Mouse (Mus musculus) cerebellum, adult 11-12 months (tissue): ENCODE measurements at regions not wholly inside any gene's neighbourhood (a gene's known extent, or its start where the extent isn't known, plus 50 kb on each side); places are given as distances from the start of the nearest gene placed in this dataset.
"Not testable (repeated sequence)": the region's sequence is repeated elsewhere in the genome, so short reads cannot be mapped to it uniquely, and the experiment has no call there.

Experiments
- DNase-seq: peaks from one replicate; pipeline ENCODE4 v3.0.0; 2022

- no peak for DNase-seq
Measured at GRCm38 (mm10) chr15:42082436-42082835, 1948.3 kb downstream of the 9330182O14Rik start.

GRCm38 (mm10) chr15:42100730-42101129 lies 1966.6 kb downstream of the 9330182O14Rik start:
- no peak for DNase-seq

DNA sequence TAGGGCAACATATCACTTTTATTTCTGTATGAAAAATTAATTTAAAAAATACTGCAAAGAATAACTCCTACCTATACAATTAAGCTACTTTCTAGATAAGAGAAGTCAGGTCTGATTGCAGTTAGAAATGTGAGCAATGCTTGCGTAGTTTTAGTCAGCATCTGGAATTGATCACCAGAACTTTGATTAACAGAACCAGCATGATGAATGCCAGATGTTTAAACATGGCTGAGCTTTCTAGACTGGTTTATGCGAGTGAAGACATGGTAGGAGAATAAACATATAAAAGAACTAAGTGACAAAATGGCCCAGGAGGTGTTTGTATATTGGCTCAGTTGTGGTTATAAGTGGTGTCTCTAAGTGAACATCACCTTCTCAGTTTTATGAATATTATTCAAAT lies 1970.7 kb downstream of the 9330182O14Rik start:
- DNase-seq, result no peak

GRCm38 (mm10) chr15:42107106-42107505 lies 1972.9 kb downstream of the 9330182O14Rik start:
- no peak for DNase-seq

GRCm38 (mm10) chr15:42111811-42112210 lies 1977.6 kb downstream of the 9330182O14Rik start:
- DNase-seq, result no peak

DNA sequence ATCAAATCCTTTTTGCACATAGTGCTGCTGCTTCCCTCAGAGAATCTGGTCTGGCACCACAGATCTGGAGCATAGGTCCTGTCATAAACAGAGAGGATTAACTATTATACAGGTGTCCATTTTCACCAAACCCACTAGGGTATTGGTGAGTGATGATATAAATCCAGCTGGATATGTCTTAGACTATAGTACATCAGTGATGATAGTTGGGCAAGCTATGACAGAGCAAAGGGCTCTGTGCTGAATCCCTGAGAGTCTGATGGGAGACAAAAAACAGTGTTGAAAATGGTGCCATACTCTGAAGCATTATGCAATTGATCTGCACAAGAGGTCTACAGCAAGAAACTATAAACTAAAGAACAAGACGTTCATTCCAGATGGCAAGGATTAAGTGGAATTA lies 1993.3 kb downstream of the 9330182O14Rik start:
- DNase-seq, result no peak

- no peak for DNase-seq
Measured at GRCm38 (mm10) chr15:42128976-42129375, 1994.8 kb downstream of the 9330182O14Rik start.

- DNase-seq, result no peak
Measured at GRCm38 (mm10) chr15:42166546-42166945, 2032.4 kb downstream of the 9330182O14Rik start.

DNA sequence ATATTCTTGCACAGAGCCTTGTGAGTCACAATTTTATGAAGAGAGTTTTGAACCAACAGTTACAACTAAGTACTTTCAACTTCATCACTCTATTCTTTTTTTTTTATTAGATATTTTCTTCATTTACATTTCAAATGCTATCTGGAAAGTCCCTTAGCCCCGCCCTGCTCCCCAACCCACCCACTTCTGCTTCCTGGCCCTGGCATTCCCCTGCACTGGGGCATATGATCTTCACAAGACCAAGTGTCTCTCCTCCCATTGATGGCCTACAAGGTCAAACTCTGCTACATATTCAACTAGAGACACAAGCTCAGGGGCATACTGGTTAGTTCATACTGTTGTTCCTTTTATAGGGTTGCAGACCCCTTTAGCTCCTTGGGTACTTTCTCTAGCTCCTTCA lies 2043.6 kb downstream of the 9330182O14Rik start:
- DNase-seq, result not testable (repeated sequence)

GRCm38 (mm10) chr15:42207187-42207846 lies 2073.2 kb downstream of the 9330182O14Rik start:
- no peak for DNase-seq

- DNase-seq, result no peak
Measured at GRCm38 (mm10) chr15:42219496-42219895, 2085.3 kb downstream of the 9330182O14Rik start.

- no peak for DNase-seq
Measured at GRCm38 (mm10) chr15:42220005-42220404, 2085.8 kb downstream of the 9330182O14Rik start.

DNA sequence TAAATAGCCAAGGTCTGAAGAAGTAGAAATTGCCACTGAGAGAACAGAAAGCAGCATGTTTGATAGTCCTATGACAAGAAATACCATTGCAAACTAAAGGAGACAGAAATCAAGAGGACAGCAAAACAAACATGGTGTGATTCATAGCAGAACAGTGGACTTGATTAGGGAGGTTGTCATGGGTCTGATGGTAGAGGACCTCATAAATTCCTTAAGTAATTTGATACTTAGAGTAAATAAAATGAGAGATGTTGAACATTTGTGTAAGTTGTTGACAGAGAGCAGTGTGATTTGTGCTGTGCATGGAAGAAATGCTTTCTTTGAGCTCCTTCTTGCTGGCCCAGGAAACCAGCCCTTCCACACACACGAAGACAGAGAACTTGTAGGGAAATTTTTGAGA lies 2090.8 kb downstream of the 9330182O14Rik start:
- DNase-seq, result no peak

DNA sequence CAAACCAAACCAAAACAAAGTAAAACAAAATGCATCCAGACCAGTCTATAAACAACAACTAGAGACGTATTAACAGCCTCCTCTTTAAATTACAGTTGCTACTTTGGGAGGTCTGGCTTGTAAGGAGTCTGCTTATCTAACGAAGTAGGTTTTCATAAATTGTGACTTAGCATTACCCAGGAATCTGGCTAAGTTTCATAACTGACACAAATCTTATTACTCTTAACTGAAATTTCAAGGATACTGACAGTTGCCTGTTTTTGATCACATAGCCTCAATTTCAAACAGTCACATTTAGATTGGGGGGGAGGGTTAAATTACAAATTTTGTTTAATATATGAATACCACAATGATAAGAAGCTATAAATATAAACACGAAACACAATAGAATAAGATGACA lies 2097.5 kb downstream of the 9330182O14Rik start:
- DNase-seq, result no peak

DNA sequence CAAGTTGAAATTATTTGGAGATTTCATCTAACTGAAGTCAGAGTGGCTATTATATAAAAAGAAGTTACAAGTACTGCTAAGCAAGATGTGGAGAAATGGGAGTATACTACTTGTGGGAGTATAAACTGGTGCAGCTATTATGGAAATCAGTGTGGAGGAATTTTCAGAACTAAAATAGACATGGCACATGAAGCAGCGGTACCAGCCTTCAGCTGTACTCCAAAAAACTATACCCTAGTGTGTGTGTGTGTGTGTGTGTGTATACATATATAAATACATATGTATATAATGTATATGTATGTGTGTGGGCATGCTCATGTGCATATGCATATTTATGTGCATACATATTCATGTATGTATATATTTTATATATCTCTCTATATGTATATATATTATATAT lies 2112.6 kb downstream of the 9330182O14Rik start:
- DNase-seq, result no peak

GRCm38 (mm10) chr15:42252730-42253330 lies 2118.7 kb downstream of the 9330182O14Rik start:
- DNase-seq, result no peak

DNA sequence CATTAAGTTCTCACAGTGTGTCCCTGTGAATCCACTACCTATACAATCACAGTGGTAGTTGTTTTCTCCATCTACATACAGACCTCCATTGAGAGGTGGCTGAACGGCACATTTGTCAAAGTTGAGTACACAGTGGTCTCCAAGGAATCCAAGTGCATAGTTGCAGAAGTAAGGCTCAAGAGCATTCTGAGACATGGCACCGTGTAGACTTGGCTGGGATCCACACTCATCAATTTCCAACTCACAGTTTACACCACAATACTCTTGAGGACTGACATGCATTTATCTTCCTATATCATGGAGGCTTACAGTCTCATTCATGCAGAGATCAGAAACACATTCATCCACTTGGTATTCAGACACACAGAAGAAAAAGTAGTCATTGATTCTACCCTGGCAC lies 2122.2 kb downstream of the 9330182O14Rik start:
- DNase-seq, result no peak

- no peak for DNase-seq
Measured at GRCm38 (mm10) chr15:42275117-42275516, 2141.0 kb downstream of the 9330182O14Rik start.

DNA sequence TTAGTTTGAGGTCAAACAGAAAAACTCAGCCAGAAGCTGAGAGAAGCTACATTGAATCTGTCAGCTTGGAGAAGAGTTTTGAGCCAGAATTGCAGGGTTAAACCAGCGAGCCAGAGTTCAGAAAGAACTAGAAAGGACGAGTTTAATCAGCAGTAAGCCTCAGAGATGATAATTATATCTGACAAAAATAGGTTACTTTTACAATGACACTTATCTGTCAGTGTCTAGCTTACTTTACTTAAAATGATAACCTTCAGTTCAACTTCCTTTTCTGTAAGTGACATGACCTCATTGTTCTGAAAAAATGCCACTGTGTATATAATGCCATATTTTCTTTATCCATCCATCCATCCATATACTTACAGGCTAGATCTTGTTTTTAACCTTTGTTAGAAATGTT lies 2143.1 kb downstream of the 9330182O14Rik start:
- DNase-seq, result no peak

DNA sequence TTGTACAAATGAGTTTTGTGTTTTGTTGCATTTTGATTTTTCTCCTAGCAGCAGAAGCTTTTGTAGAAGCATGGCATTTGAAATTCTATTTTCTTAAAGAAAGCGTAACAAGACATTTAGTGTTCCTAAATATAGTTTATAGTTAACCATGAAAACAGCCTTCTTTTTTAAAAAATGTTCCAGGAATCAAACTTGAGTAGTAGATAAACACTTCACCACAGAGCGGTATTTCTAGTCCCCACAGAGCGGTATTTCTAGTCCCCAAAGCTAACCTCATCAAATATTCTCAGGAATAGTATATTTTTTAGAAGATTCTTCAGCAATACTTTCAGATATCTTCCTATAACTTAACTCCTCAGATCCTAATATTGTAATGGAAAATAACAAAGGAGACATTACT lies 2146.6 kb downstream of the 9330182O14Rik start:
- DNase-seq, result no peak

GRCm38 (mm10) chr15:42296406-42296805 lies 2162.2 kb downstream of the 9330182O14Rik start:
- DNase-seq, result no peak

DNA sequence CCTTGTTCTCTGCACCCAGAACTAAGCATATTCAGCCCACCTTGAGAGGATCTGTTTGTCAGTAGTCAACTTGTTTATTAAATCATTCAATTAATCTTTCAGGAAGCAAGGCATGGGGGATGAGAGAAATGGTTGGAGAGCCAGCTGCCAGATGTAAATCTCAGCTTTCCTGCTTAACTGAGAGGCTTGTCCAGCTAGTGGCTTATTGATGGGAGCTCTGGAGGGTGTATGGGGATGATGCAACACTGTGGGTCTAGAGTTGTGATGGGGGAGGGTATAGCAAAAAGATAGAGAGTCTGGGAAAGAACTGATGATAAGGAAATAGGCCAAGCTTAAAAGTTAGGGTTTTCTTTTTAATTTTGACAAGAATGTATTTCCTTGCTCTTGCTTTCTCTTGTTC lies 2163.3 kb downstream of the 9330182O14Rik start:
- no peak for DNase-seq

- no peak for DNase-seq
Measured at GRCm38 (mm10) chr15:42301956-42302355, 2167.8 kb downstream of the 9330182O14Rik start.

- DNase-seq, result no peak
Measured at GRCm38 (mm10) chr15:42304097-42304496, 2169.9 kb downstream of the 9330182O14Rik start.

DNA sequence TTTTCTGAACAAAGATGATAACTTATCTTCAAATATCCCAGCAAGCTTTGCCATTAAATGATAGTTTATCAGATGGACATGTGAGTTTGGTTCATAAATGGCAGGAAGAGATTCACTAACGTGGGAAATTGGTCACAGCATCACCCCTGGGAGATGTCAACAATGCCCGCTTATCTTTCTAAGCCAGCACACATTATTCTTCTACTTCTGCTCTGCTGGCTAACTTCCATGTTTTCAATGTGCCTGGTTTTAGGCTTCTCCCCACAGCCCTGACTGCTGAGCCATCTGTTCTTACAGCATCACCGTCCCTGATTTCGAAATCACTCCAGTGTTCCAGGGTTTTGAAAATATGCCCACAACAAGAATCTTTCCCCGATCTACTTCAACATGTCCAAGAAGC lies 2175.4 kb downstream of the 9330182O14Rik start:
- DNase-seq, result peak; percentile 81
